Comparison of ENCODE assay signal across 8 mouse cellular contexts in genomic region chr3:51377878-51378664, GRCm38 (mm10). TPM values are rescaled to one million over a fixed set of nuclear protein-coding genes. Genes with fewer than 3 reads are reported as not detected.
DNase-seq lines count a peak whose midpoint lies in the region.

No protein-coding gene starts in this region.

- WGBS in heart, embryonic 10.5 days: 33% methylated on average over 31 of the region's 31 CpGs

- H3K9me3 ChIP-seq in heart, embryonic 10.5 days: no peaks in the 10 kb centered on the region
- no peaks in the 10 kb centered on the region for H3K9me3 ChIP-seq in megakaryocyte, embryonic 14.5 days

- H3K27ac ChIP-seq in brown adipose tissue, adult 24 weeks (replicated peaks; ENCODE audit: low read depth, low read length): 0 out of 2 replicates have a peak overlapping the region, but pooled peaks have one; percentile 12
- peak overlapping the region; percentile 69 for H3K27ac ChIP-seq in heart, embryonic 10.5 days

- intact Hi-C loops in heart, postnatal 36 days (cut with DNase I): loop anchor here (1.0 kb wide), 1 partner anchor 18 kb away; the partner anchor contains the start of gene Mgarp

- no peaks in the 10 kb centered on the region for H3K4me1 ChIP-seq in brown adipose tissue, adult 24 weeks (ENCODE audit: control insufficient read depth, insufficient read depth, insufficient read length, low read length)
- peaks cover 4% of the 10 kb centered on the region for H3K4me1 ChIP-seq in heart, embryonic 10.5 days
- peaks cover 30% of the 10 kb centered on the region for H3K4me1 ChIP-seq in megakaryocyte, embryonic 14.5 days

- H3K36me3 ChIP-seq in heart, embryonic 10.5 days: no peaks in the 10 kb centered on the region
- no peaks in the 10 kb centered on the region for H3K36me3 ChIP-seq in megakaryocyte, embryonic 14.5 days (replicated peaks; ENCODE audit: low read length)

- peak overlapping the region; percentile 55 for H3K4me3 ChIP-seq in brown adipose tissue, adult 24 weeks (ENCODE audit: insufficient read depth, low read depth, low read length)
- peak overlapping the region; percentile 54 for H3K4me3 ChIP-seq in heart, embryonic 10.5 days
- peak overlapping the region; percentile 87 for H3K4me3 ChIP-seq in megakaryocyte, embryonic 14.5 days (replicated peaks)

- H3K27me3 ChIP-seq in heart, embryonic 10.5 days (ENCODE audit: insufficient read depth, poor library complexity, severe bottlenecking): no peaks in the 10 kb centered on the region
- H3K27me3 ChIP-seq in megakaryocyte, embryonic 14.5 days (replicated peaks): no peaks in the 10 kb centered on the region

- DNase-seq in heart, adult 8-10 months (ENCODE audit: low spot score): peak; percentile 48
- no peak for DNase-seq in heart, postnatal 36 days
- no peak for DNase-seq in heart, embryonic 10.5 days (ENCODE audit: low spot score)
- peak; percentile 59 for DNase-seq in kidney, postnatal 14 days
- DNase-seq in thymus, postnatal 25 days: peak; percentile 33
- DNase-seq in layer of hippocampus, postnatal 25 days (ENCODE audit: extremely low spot score in 1 of 2, low spot score in 1 of 2): no peak

RNA-seq across cellular contexts. Expression of gene Mgarp, which starts 18.5 kb away (rescaled TPM):
- under 1 TPM; 0.22 to 0.37 (median 0.26) TPM for total RNA-seq in heart, adult 8-10 months (2022)
- total RNA-seq in heart, postnatal 36 days (2021): under 1 TPM in 1 of 2 experiments, not detected in 1; 0.33 TPM
- not detected in 2 replicates for polyA plus RNA-seq in brown adipose tissue, adult 24 weeks (2012; ENCODE audit: insufficient read depth, insufficient read length, missing spikeins)
- polyA plus RNA-seq in heart, embryonic 10.5 days (2016; fragmentation: Nextera tagmentation; extraction: Ambion mirVana): 20.6 and 21.1 TPM in 2 replicates
- polyA plus RNA-seq in megakaryocyte, embryonic 14.5 days (2012; ENCODE audit: insufficient read depth, low replicate concordance): 6.5 TPM in 1 of 2 replicates, not detected in the other
- under 1 TPM in 1 of 2 experiments, not detected in 1; 0.26 TPM for total RNA-seq in layer of hippocampus, postnatal 25 days (2021)

RNA-seq across cellular contexts. Expression of gene Ndufc1, which starts 30.7 kb away (rescaled TPM):
- 1,000 to 10,000 TPM; 1,660 to 1,731 (median 1,722) TPM for total RNA-seq in heart, adult 8-10 months (2022)
- 1,000 to 10,000 TPM; 1,613 to 1,736 TPM for total RNA-seq in heart, postnatal 36 days (2021)
- polyA plus RNA-seq in brown adipose tissue, adult 24 weeks (2012; ENCODE audit: insufficient read depth, insufficient read length, missing spikeins): 1,941 and 2,055 TPM in 2 replicates
- 874 and 1,125 TPM in 2 replicates for polyA plus RNA-seq in heart, embryonic 10.5 days (2016; fragmentation: Nextera tagmentation; extraction: Ambion mirVana)
- polyA plus RNA-seq in megakaryocyte, embryonic 14.5 days (2012; ENCODE audit: insufficient read depth, low replicate concordance): 15.6 and 41.0 TPM in 2 replicates
- total RNA-seq in layer of hippocampus, postnatal 25 days (2021): 100 to 1,000 TPM; 311 to 356 TPM

RNA-seq across cellular contexts. Expression of gene Naa15, which starts 36.9 kb away (rescaled TPM):
- 10 to 100 TPM; 44.6 to 56.5 (median 48.1) TPM for total RNA-seq in heart, adult 8-10 months (2022)
- 10 to 100 TPM; 42.8 to 48.4 TPM for total RNA-seq in heart, postnatal 36 days (2021)
- 22.5 and 26.8 TPM in 2 replicates for polyA plus RNA-seq in brown adipose tissue, adult 24 weeks (2012; ENCODE audit: insufficient read depth, insufficient read length, missing spikeins)
- 52.2 and 58.3 TPM in 2 replicates for polyA plus RNA-seq in heart, embryonic 10.5 days (2016; fragmentation: Nextera tagmentation; extraction: Ambion mirVana)
- polyA plus RNA-seq in megakaryocyte, embryonic 14.5 days (2012; ENCODE audit: insufficient read depth, low replicate concordance): 1.7 and 10.5 TPM in 2 replicates
- 10 to 100 TPM; 41.6 to 48.3 TPM for total RNA-seq in layer of hippocampus, postnatal 25 days (2021)

RNA-seq across cellular contexts. Expression of gene Elf2, which starts 37.6 kb away (rescaled TPM):
- 10 to 100 TPM; 40.6 to 52.9 (median 50.9) TPM for total RNA-seq in heart, adult 8-10 months (2022)
- 10 to 100 TPM; 53.8 to 62.2 TPM for total RNA-seq in heart, postnatal 36 days (2021)
- 20.0 and 24.1 TPM in 2 replicates for polyA plus RNA-seq in brown adipose tissue, adult 24 weeks (2012; ENCODE audit: insufficient read depth, insufficient read length, missing spikeins)
- polyA plus RNA-seq in heart, embryonic 10.5 days (2016; fragmentation: Nextera tagmentation; extraction: Ambion mirVana): 40.1 and 43.5 TPM in 2 replicates
- polyA plus RNA-seq in megakaryocyte, embryonic 14.5 days (2012; ENCODE audit: insufficient read depth, low replicate concordance): 1.5 and 8.7 TPM in 2 replicates
- total RNA-seq in layer of hippocampus, postnatal 25 days (2021): 10 to 100 TPM; 41.3 to 44.6 TPM

Comparison
In these comparisons a context has a peak if more than half of its experiments do, and no peak if none do; other contexts are left out.
1. DNase-seq: peak in heart, adult 8-10 months (single experiment), kidney, postnatal 14 days (single experiment) and thymus, postnatal 25 days (single experiment); none in heart, postnatal 36 days (0 of 2), heart, embryonic 10.5 days (single experiment) and layer of hippocampus, postnatal 25 days (0 of 2).
2. RNA of gene Ndufc1, which starts 30.7 kb away (total RNA-seq): 1,613 to 1,736 TPM in heart, postnatal 36 days and 1,660 to 1,731 TPM in heart, adult 8-10 months; 311 to 356 TPM in layer of hippocampus, postnatal 25 days; every median in the first group is over 4 times any median in the second.
3. Peak in every context shown above with its lines, with median percentiles within 50 percentile points of each other: H3K4me3 ChIP-seq.